9 mouse cellular contexts compared by ENCODE assay signal in genomic region chr16:21818132-21818531, GRCm38 (mm10). TPM values are rescaled to one million over a fixed set of nuclear protein-coding genes. Genes with fewer than 3 reads are reported as not detected.
DNase-seq lines count a peak whose midpoint lies in the region; ATAC-seq lines count a peak whose summit lies in the region.
"Had no signal": no experiment of that assay in that cellular context is flagged by ENCODE, and none has a peak within 500 bp of the region (broad histone marks: within the 10 kb centered on the region; RNA-seq: fewer than 3 reads in every experiment).

No protein-coding gene starts in this region.

- no peak overlapping the region for H3K9ac ChIP-seq in liver, embryonic 11.5 days (ENCODE audit: low read depth, low read length)
- no peak overlapping the region for H3K9ac ChIP-seq in stomach, embryonic 16.5 days (ENCODE audit: low read length)
- H3K9ac ChIP-seq in hindbrain, embryonic 14.5 days, result no peak overlapping the region
- H3K9ac ChIP-seq: limb, embryonic 12.5 days had no signal

- no peak overlapping the region for H3K4me2 ChIP-seq in liver, embryonic 11.5 days
- peak overlapping the region; percentile 38 for H3K4me2 ChIP-seq in stomach, embryonic 16.5 days (ENCODE audit: low read depth, low read length)
- no peak overlapping the region for H3K4me2 ChIP-seq in hindbrain, embryonic 14.5 days (replicated peaks)
- H3K4me2 ChIP-seq: limb, embryonic 12.5 days had no signal

- H3K9me3 ChIP-seq in liver, embryonic 11.5 days (ENCODE audit: control insufficient read depth, low read length), result no peaks in the 10 kb centered on the region
- no peaks in the 10 kb centered on the region for H3K9me3 ChIP-seq in stomach, embryonic 16.5 days (replicated peaks; ENCODE audit: control insufficient read depth, low read length)
- no peaks in the 10 kb centered on the region for H3K9me3 ChIP-seq in hindbrain, embryonic 14.5 days (ENCODE audit: control insufficient read depth, low read length)
- H3K9me3 ChIP-seq: limb, embryonic 12.5 days had no signal

- H3K4me3 ChIP-seq in liver, embryonic 11.5 days (ENCODE audit: low read depth, low read length), result no peak overlapping the region
- no peak overlapping the region for H3K4me3 ChIP-seq in stomach, embryonic 16.5 days (replicated peaks; ENCODE audit: low read length)
- no peak overlapping the region for H3K4me3 ChIP-seq in hindbrain, embryonic 14.5 days (replicated peaks; ENCODE audit: low read length)
- H3K4me3 ChIP-seq: limb, embryonic 12.5 days had no signal

- H3K27ac ChIP-seq in liver, embryonic 11.5 days (ENCODE audit: low read depth, low read length), result no peak overlapping the region
- no peak overlapping the region for H3K27ac ChIP-seq in stomach, embryonic 16.5 days (ENCODE audit: low read length)
- no peak overlapping the region for H3K27ac ChIP-seq in hindbrain, embryonic 14.5 days
- H3K27ac ChIP-seq: limb, embryonic 12.5 days had no signal

- WGBS in liver, embryonic 11.5 days, result 31% methylated on average over 9 of the region's 9 CpGs
- WGBS in stomach, embryonic 16.5 days, result 29% methylated on average over 9 of the region's 9 CpGs
- 45% methylated on average over 9 of the region's 9 CpGs for WGBS in hindbrain, embryonic 14.5 days

- H3K36me3 ChIP-seq in liver, embryonic 11.5 days (ENCODE audit: control insufficient read depth, insufficient read depth, low read length), result no peaks in the 10 kb centered on the region
- no peaks in the 10 kb centered on the region for H3K36me3 ChIP-seq in stomach, embryonic 16.5 days (ENCODE audit: control insufficient read depth, insufficient read depth, low read length)
- no peaks in the 10 kb centered on the region; the same call in 1 of the 2 replicates for H3K36me3 ChIP-seq in hindbrain, embryonic 14.5 days (replicated peaks; ENCODE audit: control insufficient read depth, insufficient read depth)
- H3K36me3 ChIP-seq: limb, embryonic 12.5 days had no signal

- ATAC-seq in erythroid progenitor cell, adult 5-6 weeks (replicated peaks; ENCODE audit: low FRiP score, poor library complexity, severe bottlenecking), result peak; percentile 68
- ATAC-seq in liver, embryonic 11.5 days (replicated peaks; ENCODE audit: low FRiP score), result peak; percentile 54
- peak; percentile 63; the same call in 1 of the 2 replicates for ATAC-seq in stomach, embryonic 16.5 days (ENCODE audit: insufficient read depth, low FRiP score)
- no peak for ATAC-seq in hindbrain, embryonic 14.5 days (ENCODE audit: low FRiP score)

- peak; percentile 50 for DNase-seq in ovary, postnatal 36 days (ENCODE audit: low spot score)
- DNase-seq in ovary, postnatal 10 days (ENCODE audit: low spot score), result no peak
- DNase-seq in liver, embryonic 11.5 days (ENCODE audit: low spot score), result no peak
- no peak for DNase-seq in right cerebral cortex, postnatal 36 days (ENCODE audit: low spot score in 2 of 2)
- no peak for DNase-seq in layer of hippocampus, adult 9-10 months (ENCODE audit: low spot score)
- DNase-seq in hindbrain, embryonic 14.5 days (ENCODE audit: low spot score), result no peak

- H3K27me3 ChIP-seq in liver, embryonic 11.5 days (replicated peaks; ENCODE audit: control insufficient read depth, insufficient read depth, low read length), result no peaks in the 10 kb centered on the region
- H3K27me3 ChIP-seq in stomach, embryonic 16.5 days (ENCODE audit: control insufficient read depth, insufficient read depth, low read length), result no peaks in the 10 kb centered on the region
- no peaks in the 10 kb centered on the region for H3K27me3 ChIP-seq in hindbrain, embryonic 14.5 days (ENCODE audit: control insufficient read depth, insufficient read depth, low read length)
- H3K27me3 ChIP-seq: limb, embryonic 12.5 days had no signal

- H3K4me1 ChIP-seq in liver, embryonic 11.5 days (replicated peaks; ENCODE audit: control insufficient read depth, insufficient read depth, low read length), result no peaks in the 10 kb centered on the region; the same call in 1 of the 2 replicates
- H3K4me1 ChIP-seq in stomach, embryonic 16.5 days (ENCODE audit: control insufficient read depth, insufficient read depth, low read length), result 0 out of 2 replicates have a peak, but pooled peaks cover 3% of the 10 kb centered on the region
- no peaks in the 10 kb centered on the region for H3K4me1 ChIP-seq in hindbrain, embryonic 14.5 days (replicated peaks; ENCODE audit: control insufficient read depth, insufficient read depth, low read length)
- H3K4me1 ChIP-seq: limb, embryonic 12.5 days had no signal

RNA-seq across cellular contexts. Expression of gene Map3k13, which starts 24.0 kb away (rescaled TPM):
- total RNA-seq in erythroid progenitor cell, adult 5-6 weeks (2015; ENCODE audit: low replicate concordance), result not detected in 2 replicates
- 0.39 and 0.53 TPM in 2 replicates for total RNA-seq in erythroid progenitor cell, adult 5-6 weeks (2017; ENCODE audit: low replicate concordance)
- 0.55 and 0.59 TPM in 2 replicates for polyA plus RNA-seq in liver, embryonic 11.5 days (2014; fragmentation: Nextera tagmentation; extraction: Ambion mirVana)
- polyA plus RNA-seq in stomach, embryonic 16.5 days (2015; fragmentation: Nextera tagmentation; extraction: Ambion mirVana), result 1.2 and 1.3 TPM in 2 replicates
- 8.3 and 8.5 TPM in 2 replicates for polyA plus RNA-seq in hindbrain, embryonic 14.5 days (2014; fragmentation: Nextera tagmentation; extraction: Ambion mirVana)

RNA-seq across cellular contexts. Expression of gene Ehhadh, which starts 30.5 kb away (rescaled TPM):
- total RNA-seq in erythroid progenitor cell, adult 5-6 weeks (2015; ENCODE audit: low replicate concordance), result 0.72 and 2.9 TPM in 2 replicates
- 0.64 and 0.98 TPM in 2 replicates for total RNA-seq in erythroid progenitor cell, adult 5-6 weeks (2017; ENCODE audit: low replicate concordance)
- 5.3 and 6.7 TPM in 2 replicates for polyA plus RNA-seq in liver, embryonic 11.5 days (2014; fragmentation: Nextera tagmentation; extraction: Ambion mirVana)
- polyA plus RNA-seq in stomach, embryonic 16.5 days (2015; fragmentation: Nextera tagmentation; extraction: Ambion mirVana), result 5.7 and 6.4 TPM in 2 replicates
- polyA plus RNA-seq in hindbrain, embryonic 14.5 days (2014; fragmentation: Nextera tagmentation; extraction: Ambion mirVana), result 2.0 and 2.2 TPM in 2 replicates
